Mouse (Mus musculus): ENCODE data around the gene Gm28048.

GRCm38 (mm10) chr11:22818371-22818770, 163.5 kb downstream of the Gm28048 start:
- TF ChIP-seq CTCF (IDR thresholded peaks at IDR 0.05; ENCODE audit: control insufficient read depth, insufficient read depth, insufficient replicate concordance, low read depth, low read length): no peak
- TF ChIP-seq POLR2A (IDR thresholded peaks at IDR 0.05; ENCODE audit: control insufficient read depth, low read depth, low read length): no peak
